Mouse (Mus musculus) small intestine, adult 2 months (tissue): Measurements from ENCODE around the gene Aspscr1.

Experiments used
- CTCF ChIP-seq: fragments of 200-500 bp; IDR thresholded peaks from 2 replicates; pipeline ENCODE4 v1.5.1; 2012; ENCODE audit warnings: low read depth, mild to moderate bottlenecking, control low read depth, inconsistent platforms, low read length, moderate library complexity, mixed read lengths; ENCODE audit not compliant: insufficient replicate concordance, insufficient read length; ENCODE audit errors: extremely low read depth
- POLR2A ChIP-seq: fragments of 200-500 bp; IDR thresholded peaks from 2 replicates; pipeline ENCODE4 v1.6.1; 2012; ENCODE audit warnings: low read depth, mild to moderate bottlenecking, control low read depth, inconsistent platforms, low read length, moderate library complexity

GRCm38 (mm10) chr11:120695184-120695583 is 22.4 kb downstream of the Aspscr1 start:
- TF ChIP-seq POLR2A (no peak), CTCF (no peak)
